Mouse (Mus musculus) bone marrow macrophage, adult 2 months (primary cell): ENCODE data around the gene Lcn8. TPM values are rescaled to one million over a fixed set of nuclear protein-coding genes. Genes with fewer than 3 reads are reported as not detected.

Experiments
- H3K27ac ChIP-seq: 2 replicates; pipeline ENCODE4 v1.5.1; 2012; ENCODE audit warnings: low read depth, low read length; ENCODE audit not compliant: insufficient read depth
- H3K4me1 ChIP-seq: 2 replicates; pipeline ENCODE4 v1.6.1; 2012; ENCODE audit warnings: low read length; ENCODE audit not compliant: control insufficient read depth, insufficient read depth
- H3K4me3 ChIP-seq: 2 replicates; pipeline ENCODE4 v1.5.1; 2012; ENCODE audit warnings: mild to moderate bottlenecking, low read length, moderate library complexity; ENCODE audit not compliant: insufficient read depth
- CTCF ChIP-seq: IDR thresholded peaks from 2 replicates; pipeline ENCODE4 v1.5.1; 2012; ENCODE audit warnings: low read depth, mild to moderate bottlenecking, low read length, moderate library complexity
- POLR2A ChIP-seq: IDR thresholded peaks from 2 replicates; pipeline ENCODE4 v1.6.1; 2012; ENCODE audit warnings: mild to moderate bottlenecking, low read depth, low read length, borderline replicate concordance
- polyA plus RNA-seq: library from polyadenylated mRNA; stranded (reverse); fragments of >200 nt; gene quantifications from 2 replicates; pipeline ENCODE4 v1.2.4, GENCODE M21; 2012; ENCODE audit not compliant: missing spikeins, insufficient read depth, insufficient read length

The Lcn8 gene
- polyA plus RNA-seq, 1 experiment: not detected

DNA sequence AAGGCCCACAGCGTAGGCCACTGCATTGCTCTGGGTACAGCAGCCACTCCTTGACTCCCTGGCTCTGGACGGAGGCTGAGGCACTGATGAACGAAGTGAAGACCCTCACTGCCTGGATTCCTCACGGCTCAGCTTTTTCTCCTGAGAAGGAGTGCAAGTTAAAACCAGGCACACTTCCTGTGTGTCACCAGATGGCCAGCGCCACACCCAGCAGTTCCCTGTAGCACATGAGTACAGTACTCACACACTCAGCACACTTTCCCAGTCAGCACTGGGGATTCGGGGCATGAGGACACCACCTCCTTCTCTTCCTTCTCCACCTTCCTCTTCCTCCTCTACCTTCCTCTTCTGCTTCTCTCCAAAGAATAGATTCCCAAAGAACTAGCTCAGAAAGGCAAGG is 25.1 kb upstream of the Lcn8 start, which contains the start of gene Fcna:
Fcna (minus strand) TSS at position 220 of the 400 bp plus-strand sequence.
- peaks cover 18% of the 10 kb centered on the region for H3K4me1 ChIP-seq
- no peak for TF ChIP-seq CTCF
- TF ChIP-seq POLR2A: no peak
- peak within 1 kb of the TSS; percentile 47 for H3K27ac ChIP-seq
- peak within 1 kb of the TSS; percentile 9; the same call in 1 of the 2 replicates for H3K4me3 ChIP-seq

DNA sequence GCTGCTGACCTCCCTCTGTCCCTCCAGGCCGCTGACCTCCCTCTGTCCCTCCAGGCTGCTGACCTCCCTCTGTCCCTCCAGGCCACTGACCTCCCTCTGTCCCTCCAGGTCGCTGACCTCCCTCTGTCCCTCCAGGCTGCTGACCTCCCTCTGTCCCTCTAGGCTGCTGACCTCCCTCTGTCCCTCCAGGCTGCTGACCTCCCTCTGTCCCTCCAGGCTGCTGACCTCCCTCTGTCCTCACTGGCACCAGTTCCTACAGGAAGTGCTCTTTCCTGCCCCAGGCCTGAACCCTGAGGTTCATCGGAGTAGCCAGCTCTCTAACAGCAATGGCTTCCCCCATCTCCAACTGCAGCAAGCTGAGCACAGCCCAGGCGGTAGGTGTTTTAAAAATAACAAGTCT is 24.2 kb upstream of the Lcn8 start:
- H3K27ac ChIP-seq: no peak overlapping the region
- no peak for TF ChIP-seq CTCF
- no peak for TF ChIP-seq POLR2A
- H3K4me1 ChIP-seq: peaks cover 18% of the 10 kb centered on the region
- H3K4me3 ChIP-seq: no peak overlapping the region

DNA sequence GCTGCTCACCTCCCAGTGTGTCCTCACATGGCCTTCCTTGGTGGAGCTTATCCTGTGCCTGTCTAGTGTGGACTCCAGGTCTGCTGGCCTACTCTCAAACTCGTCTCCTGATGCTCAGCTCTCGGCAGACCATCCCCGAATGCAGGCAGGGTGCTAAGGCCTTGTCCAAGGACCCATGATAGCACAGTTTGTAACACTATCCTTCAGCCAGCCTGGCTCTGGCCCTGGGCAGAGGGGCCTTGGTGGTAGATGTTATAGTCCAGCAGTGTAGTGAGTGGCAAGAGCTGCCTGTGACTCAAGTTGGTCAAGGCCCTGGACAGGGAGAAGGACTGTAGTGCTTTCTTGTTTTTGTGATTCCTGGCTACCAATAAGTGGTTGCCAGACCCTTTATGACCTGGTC is 19.3 kb upstream of the Lcn8 start:
- H3K27ac ChIP-seq: no peak overlapping the region
- H3K4me1 ChIP-seq: peaks cover 7% of the 10 kb centered on the region
- TF ChIP-seq POLR2A: no peak
- no peak for TF ChIP-seq CTCF
- H3K4me3 ChIP-seq: no peak overlapping the region

DNA sequence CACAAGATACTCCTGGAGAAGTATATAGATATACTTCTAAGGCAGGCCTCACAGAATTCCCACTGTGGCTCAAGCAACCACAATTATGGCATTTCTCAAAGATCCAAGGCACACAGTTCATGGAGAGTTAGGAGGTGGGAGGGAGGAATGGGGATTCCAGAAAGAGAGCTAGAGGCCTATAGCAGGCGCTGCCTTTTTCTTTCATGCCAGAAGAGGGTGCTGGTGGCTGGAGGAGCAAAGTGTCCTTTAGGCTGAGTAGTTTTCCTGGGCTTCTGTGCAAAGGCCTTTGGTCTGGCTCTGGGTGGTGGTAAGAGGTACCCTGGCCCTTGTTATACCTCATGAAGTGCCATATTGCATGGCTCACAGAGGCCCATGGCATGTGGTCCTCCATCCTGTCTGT is 18.9 kb upstream of the Lcn8 start:
- H3K27ac ChIP-seq: no peak overlapping the region
- 0 out of 2 replicates have a peak, but pooled peaks cover 4% of the 10 kb centered on the region for H3K4me1 ChIP-seq
- TF ChIP-seq CTCF: no peak
- no peak for TF ChIP-seq POLR2A
- H3K4me3 ChIP-seq: no peak overlapping the region

DNA sequence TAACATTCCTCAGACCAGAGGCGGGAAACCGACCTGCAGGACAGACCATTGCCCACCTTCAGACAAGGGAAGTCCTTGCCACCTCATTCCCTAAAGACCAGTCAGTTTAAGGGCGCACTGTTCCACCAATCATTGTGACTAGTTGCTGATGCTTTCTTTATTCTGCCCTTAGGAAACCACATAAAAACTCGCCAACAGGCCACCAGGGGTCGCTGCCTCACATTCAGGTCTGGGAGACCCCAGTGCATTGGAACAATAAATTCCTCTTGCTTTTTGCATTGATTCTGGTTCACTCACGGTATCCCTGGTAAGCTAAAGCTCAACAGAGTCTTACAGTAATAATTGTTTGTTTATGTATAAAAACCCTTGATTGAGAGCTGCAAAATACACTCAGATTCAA is 13.0 kb upstream of the Lcn8 start:
- TF ChIP-seq CTCF (peak; percentile 74), POLR2A (no peak)
- Histone ChIP-seq H3K4me1 (no peaks in the 10 kb centered on the region), H3K27ac (no peak overlapping the region), H3K4me3 (no peak overlapping the region)

DNA sequence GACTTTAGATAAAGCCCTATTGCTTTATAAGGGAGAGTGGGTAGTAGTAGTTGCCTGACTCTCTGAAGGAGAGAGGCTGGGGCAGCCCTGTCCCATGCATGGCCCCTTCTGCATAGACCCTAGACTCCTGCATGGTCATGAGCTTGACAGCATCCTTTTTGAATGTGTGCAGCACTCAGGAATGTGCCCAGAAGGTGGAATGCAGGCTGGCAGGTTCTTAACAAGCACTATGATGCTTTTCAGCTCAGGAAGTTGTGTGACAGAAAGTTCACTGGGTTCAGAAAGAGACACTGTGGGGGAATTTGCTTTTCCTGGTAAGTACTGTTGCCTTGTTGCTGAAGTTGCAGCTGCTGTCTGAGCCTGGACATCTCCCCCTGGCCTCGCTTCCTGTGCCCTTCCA is 1.6 kb downstream of the Lcn8 start:
- no peak overlapping the region for H3K27ac ChIP-seq
- H3K4me3 ChIP-seq: no peak overlapping the region
- no peaks in the 10 kb centered on the region for H3K4me1 ChIP-seq
- TF ChIP-seq CTCF: no peak
- no peak for TF ChIP-seq POLR2A

DNA sequence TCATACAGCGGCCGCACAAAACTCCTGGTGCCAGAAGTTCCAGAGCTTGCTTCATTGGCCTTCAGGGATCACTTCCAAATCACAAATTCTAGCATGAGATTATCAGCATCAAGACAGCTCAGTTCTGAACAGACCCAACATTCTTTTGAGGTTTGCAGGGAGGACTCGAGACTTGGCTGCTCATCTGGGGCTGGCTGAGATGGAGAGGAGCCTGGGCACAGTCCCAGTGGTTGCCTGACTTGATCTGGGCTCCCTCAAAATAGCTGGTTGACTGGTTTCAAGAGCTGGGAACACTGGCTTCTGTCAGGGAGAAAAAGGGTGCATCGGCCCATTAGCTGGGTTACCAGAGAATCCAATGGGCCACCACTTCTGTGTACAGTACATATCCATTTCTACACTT is 3.8 kb downstream of the Lcn8 start:
- TF ChIP-seq CTCF: no peak
- TF ChIP-seq POLR2A: no peak
- Histone ChIP-seq H3K4me3 (no peak overlapping the region), H3K4me1 (peaks cover 8% of the 10 kb centered on the region; the same call in 1 of the 2 replicates), H3K27ac (no peak overlapping the region)

DNA sequence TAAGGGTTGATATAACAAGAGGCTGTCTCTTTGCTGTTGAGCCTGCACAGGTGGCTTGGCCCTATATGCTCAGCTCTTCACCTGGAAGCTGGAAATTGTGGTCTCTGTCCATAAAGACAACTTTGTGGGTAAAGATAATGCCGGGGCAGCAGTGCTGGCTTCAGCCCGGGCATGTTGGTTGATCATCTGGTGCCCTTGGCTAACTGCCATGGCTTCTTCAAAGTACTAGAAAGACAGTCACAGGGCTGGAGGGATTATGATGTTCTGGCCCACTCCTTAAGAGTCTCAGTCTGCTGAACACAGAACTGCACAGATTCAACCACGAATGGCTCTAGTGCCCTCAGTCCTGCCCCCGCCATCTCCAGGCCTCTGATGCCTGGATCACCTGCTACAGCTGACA is 4.3 kb downstream of the Lcn8 start:
- Histone ChIP-seq H3K4me3 (no peak overlapping the region), H3K27ac (no peak overlapping the region), H3K4me1 (peaks cover 8% of the 10 kb centered on the region; the same call in 1 of the 2 replicates)
- TF ChIP-seq CTCF (no peak), POLR2A (no peak)

DNA sequence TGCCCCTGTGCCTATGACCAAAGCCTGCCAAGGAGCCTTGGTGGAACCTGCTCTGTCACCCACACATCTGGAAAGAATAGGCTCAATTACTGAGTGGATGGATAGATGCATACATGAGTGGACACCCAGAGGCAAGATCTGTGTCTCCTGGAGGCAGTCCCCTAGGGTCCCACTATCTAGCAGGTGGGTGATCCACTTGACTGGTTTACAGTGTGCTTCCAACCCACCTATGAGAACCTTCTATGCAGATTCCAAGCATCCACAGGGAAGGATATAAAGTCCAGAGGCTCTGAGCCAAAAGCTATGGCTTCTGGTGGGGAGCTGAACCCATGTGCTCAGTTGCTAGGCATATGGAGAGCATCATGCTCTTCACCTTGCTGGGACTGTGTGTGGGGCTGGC is 4.7 kb downstream of the Lcn8 start, which contains the start of gene Lcn5:
Lcn5 (plus strand) TSS at position 301 of the 400 bp plus-strand sequence.
- no peak within 1 kb of the TSS for H3K27ac ChIP-seq
- no peak for TF ChIP-seq CTCF
- TF ChIP-seq POLR2A: no peak
- H3K4me3 ChIP-seq: no peak within 1 kb of the TSS
- H3K4me1 ChIP-seq: peaks cover 8% of the 10 kb centered on the region; the same call in 1 of the 2 replicates

DNA sequence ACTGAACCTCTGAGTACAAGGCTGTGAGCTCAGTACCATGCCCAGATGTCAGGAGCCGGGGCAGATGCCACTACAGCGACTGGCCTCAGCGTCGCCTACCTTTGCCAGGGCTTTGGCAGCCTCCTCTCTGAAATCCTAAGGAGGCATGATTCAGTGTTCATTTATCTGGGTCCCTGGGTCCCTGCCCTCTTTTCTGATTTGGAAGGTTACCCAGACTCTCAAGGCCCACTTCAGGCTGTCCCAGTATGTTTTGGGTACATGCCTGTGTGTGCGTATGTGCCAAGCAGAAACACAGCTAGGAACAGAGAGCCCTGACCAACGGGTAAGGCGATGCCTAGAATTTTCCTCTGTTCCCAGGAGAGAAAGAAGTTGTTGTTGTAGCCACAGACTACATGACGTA is 7.4 kb downstream of the Lcn8 start:
- Histone ChIP-seq H3K27ac (no peak overlapping the region), H3K4me1 (peaks cover 8% of the 10 kb centered on the region; the same call in 1 of the 2 replicates), H3K4me3 (no peak overlapping the region)
- TF ChIP-seq CTCF (no peak), POLR2A (no peak)
